Mouse (Mus musculus) large intestine, adult 2 months (tissue): ENCODE results near the gene Dnah10. TPM values are rescaled to one million over a fixed set of nuclear protein-coding genes. Genes with fewer than 3 reads are reported as not detected.
A peak's percentile ranks its signal among the peaks of the same experiment; 100 is the strongest.
"Not testable (repeated sequence)": the region's sequence is repeated elsewhere in the genome, so short reads cannot be mapped to it uniquely, and the experiment has no call there.

Experiments
- DNase-seq: peaks from one replicate; pipeline ENCODE4 v3.0.0-alpha.2; 2012; ENCODE audit warnings: low read depth, low spot score
- WGBS: fragments of 180-500 bp; shearing (Covaris S2); methylation state at CpG from one replicate; pipeline ENCODE4 v1.1.7; 2018; 5-methylcytosine and 5-hydroxymethylcytosine counted together
- polyA plus RNA-seq: library from polyadenylated mRNA; depleted of rRNA; stranded (reverse); fragments of >200 nt; gene quantifications from 2 replicates; pipeline ENCODE4 v1.2.3, GENCODE M21; 2012; rRNA removed

Dnah10 gene
- polyA plus RNA-seq = 0.10 and 0.16 TPM in 2 replicates

DNA sequence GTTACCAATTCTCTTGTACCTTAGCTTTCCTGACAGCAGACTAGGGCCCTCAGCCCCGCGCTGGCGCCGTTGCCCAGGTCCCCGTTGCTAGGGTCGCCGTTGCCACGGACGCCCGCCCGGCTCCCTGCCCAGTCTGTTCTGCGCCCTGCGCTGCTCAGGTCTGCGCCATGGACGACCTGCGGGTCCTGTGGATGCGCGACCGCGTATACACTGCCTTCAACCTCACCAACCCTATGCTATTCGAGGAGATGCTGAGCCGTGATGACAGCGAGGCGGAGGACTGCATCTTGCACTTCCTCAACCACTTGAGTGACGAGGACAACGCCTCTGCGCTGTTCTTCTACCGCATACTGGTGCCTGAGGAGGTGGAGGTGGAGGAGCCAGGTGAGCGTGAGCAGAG is at the start of gene Dnah10:
Gene Dnah10 (plus strand): TSS at position 89 of the 400 bp plus-strand sequence.
- DNase-seq = no peak
- WGBS = 22% methylated on average over 29 of the region's 29 CpGs

DNA sequence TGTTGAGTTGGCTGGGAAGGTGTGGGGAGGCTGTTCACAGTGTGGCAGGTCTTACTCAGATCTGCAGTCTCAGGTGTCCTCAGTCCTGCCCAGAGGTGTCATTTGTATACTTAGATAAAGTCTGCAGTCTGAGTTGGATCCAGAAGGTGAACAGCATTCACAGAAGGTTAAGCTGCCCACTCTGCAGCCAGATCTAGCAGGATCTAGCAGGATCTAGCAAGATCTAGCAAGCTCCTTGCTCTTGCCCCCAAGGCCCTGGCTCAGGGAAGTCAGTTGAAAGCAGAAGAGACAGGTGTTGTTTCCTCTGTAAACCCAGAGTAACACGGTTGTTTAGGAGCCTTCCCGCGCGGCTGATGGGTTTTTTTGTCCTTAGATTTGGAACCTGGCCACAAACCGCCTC is 11.1 kb upstream of the Dnah10 start:
- DNase-seq = no peak
- WGBS = 88% methylated on average over 5 of the region's 5 CpGs

DNA sequence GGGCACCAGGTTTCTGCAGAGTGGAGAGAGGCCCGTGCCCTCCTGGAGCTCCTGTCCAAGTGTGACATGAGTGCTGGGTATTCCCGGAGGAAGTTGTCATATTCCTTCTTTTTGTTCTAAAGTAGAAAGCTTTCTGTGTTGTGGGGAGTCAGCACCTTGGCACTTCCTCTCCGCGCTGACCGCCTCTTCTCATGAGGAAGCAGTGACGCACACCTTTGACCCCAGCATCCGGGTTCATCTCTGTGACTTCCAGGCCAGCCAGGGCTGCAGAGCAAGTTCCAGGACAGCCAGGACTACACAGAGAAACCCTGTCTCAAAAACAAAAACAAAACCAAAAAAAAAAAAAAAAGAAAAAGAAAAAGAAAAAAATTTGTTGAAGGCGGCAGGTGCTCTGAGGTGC is 9.8 kb upstream of the Dnah10 start:
- no peak for DNase-seq
- WGBS = 85% methylated on average over 8 of the region's 8 CpGs

DNA sequence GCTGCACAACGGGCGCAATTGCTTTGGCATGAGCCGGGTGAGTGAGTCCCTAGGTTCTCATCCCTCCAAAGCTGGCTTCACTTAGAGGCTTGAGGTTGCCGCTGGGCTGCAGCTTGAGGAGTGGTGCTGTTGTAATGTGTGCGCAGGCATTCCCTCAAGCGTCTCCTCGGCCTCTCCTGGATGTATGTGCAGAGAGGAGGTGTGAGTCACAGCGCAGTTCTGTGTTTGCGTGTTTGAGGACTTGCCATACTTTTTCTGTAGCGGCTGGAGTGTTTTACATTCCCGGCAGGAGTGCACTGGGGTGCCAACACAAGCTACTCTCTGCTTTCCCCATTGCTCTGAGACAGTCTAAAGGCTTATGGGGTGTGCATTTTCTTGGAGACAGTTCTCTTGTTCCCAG is 6.9 kb upstream of the Dnah10 start:
- no peak for DNase-seq
- WGBS = 97% methylated on average over 11 of the region's 11 CpGs

DNA sequence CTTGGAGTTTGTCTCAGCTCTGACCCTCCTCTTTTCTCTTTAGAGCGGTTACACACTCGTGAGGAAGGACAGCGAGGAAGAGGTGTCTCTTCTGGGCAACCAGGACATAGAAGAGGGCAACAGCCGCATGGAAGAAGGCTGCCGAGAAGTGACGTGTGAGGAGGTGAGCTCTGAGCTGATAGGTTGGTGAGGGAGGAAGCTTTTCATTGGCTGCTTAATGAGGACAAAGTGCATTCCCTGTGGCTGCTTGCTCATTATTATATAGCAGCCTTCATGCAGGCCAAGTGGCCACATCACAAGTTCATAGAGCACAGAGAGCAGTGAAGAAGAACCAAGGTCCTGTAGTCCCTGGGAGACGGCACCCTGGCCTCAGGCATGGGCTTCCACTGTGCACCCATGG is 6.5 kb upstream of the Dnah10 start:
- WGBS = 72% methylated on average over 7 of the region's 7 CpGs

DNA sequence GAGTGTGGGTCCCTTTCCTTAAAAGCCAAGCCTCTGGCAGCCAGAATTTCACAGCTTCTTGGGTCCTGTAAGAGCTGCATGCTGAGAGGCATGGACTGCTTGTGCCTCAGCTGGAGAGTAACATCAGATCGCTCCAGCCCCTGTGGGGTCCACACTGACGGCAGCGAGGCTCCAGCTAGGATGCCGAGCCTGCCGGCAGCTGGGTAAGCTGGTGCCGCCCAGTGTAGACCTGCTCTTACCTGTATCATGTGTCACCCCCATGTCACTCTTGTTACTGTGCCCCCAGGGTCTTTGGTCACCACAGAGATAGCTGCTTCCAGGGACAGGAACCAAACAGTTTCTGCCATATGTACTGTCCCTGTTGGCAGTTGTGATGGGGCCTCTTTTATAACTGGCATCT is 1.8 kb upstream of the Dnah10 start:
- 95% methylated on average over 6 of the region's 6 CpGs for WGBS
- DNase-seq = no peak

More for the DNA sequence above, 6.5 kb upstream of the Dnah10 start:
- peak; percentile 4 for DNase-seq

DNA sequence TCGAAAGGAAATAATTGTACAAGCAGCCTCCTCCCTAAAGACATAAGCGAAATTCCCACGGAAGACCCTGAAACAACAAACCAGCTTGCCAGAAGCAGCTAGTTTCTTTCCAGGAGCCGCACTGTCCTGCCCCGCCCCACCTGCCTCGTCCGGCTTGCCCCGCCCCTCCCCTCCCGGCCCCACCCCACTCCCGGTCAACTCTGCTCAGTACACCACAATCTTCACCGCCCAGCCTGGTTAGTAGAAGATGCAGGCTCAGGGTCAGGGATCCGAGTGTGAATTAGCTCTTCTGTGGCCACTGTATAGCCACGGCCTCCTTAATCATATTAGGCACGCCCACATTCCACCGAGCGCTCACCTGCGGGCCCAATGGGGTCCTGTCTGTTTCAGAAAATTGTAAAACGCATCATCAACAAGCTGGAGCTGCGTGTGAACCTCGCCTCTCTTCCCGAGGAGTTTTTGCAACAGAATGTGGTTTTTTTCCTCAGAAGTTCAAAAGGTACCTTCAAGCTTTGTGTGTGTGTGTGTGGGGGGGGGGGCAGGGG is 4.8 kb downstream of the Dnah10 start:
- WGBS = 3% methylated on average over 21 of the region's 21 CpGs
- no peak for DNase-seq

DNA sequence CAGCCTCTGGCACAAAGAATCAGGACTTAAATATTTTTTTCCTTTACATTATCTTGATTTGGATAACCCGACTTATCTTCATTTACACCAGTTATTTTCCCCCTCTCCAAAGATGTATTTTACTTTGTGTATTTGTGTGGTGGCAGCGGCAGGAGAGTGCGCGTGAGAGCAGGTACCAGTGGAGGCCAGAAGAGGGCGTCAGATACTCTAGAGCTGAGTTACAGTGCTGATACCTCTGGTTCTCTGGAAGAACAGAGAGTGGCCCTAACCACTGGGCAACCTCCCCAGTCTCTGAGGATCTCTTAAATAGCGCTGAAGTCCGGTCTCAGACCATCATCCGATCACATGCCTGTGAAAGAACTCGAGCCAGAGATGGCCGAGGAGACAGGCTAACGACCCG is 9.1 kb downstream of the Dnah10 start:
- 86% methylated on average over 12 of the region's 12 CpGs for WGBS
- no peak for DNase-seq

DNA sequence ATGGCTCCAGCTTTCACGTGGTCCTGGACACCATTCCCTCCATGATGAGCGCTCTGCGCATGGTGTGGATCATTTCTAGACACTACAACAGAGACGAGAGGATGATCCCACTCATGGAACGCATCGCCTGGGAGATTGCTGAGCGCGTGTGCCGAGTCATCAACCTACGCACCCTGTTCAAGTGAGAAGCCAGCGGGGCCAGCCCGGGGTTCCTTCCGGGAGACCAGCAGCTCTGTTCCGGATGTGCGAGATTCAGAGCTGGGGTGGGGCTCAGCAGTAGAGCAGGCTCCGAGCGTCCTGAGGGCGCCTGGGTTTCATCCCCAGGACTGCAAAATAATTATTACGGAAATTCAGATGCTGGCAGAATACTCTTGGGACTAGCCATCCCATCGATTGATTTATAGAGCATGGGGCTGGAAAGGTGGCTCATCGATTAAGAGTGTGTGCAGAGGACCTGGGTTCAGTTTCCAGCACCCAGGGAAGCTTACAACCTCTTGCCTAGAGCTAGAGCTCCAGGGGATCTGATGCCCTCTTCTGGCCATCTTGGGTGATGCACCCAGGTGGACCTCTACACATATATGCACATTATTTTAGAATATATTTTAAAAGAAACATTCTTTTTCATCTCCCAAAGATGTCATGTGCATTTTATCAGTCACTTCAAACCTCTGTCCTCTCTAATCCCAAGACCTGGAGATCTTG is 17.2 kb downstream of the Dnah10 start:
- DNase-seq = no peak
- 97% methylated on average over 21 of the region's 21 CpGs for WGBS

DNA sequence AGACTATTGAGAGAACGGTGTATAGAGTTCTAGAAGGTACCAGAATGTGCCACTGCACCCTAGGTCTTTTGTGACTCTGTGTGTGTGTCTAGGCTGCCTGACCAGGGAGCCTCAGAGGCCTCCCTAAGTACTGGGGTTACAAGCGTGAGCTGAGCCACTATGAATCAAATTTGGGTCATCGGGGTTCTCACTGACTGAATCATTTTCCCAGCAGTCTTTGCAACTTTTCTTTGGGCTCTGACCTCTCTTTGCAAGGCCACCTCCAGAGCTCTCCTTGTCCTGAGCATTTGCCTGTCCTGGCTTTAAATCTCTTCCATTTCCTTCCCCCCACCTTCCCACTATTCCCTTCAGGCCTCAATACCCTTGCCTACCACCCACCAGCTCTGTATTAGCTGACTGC is 19.0 kb downstream of the Dnah10 start:
- WGBS = 94% methylated on average over 3 of the region's 3 CpGs
- DNase-seq = no peak

DNA sequence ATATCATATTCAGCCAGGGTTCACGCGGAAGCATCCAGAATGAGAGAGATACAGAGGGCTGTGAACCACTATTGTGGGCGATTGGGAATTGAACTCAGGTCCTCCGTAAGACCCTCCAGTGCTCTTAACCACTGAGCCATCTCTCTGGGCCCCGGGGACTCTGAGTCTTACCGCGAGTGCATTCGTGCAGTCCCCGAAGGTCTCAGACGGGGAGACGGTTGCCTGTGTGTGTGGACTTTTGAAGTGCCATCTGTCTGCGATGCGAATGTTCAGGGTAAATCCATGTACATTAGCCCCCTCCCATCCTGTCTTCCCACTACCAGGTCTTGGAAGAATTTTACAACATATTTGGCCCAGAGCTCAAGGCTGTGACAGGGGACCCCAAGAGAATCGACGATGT is 21.3 kb downstream of the Dnah10 start:
- DNase-seq = no peak
- WGBS = 91% methylated on average over 15 of the region's 15 CpGs

DNA sequence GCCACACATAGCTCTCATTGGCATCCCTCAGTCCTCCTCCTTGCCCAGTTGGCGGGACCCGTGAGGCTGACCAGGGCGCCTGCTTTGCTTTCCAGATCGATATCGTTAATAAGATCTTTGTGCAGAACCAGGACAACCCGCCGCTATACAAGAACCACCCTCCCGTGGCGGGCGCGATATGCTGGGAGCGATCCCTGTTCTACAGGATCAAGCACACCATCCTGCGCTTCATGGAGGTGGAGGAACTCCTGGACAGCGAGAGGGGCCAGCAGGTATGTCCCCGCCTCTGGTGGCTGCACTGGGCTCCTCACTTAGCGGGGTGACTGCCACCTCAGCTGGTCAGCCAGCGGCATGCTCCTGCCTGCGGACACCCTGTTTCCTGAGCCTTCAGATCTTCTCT is 23.4 kb downstream of the Dnah10 start:
- 84% methylated on average over 18 of the region's 18 CpGs for WGBS
- no peak for DNase-seq

DNA sequence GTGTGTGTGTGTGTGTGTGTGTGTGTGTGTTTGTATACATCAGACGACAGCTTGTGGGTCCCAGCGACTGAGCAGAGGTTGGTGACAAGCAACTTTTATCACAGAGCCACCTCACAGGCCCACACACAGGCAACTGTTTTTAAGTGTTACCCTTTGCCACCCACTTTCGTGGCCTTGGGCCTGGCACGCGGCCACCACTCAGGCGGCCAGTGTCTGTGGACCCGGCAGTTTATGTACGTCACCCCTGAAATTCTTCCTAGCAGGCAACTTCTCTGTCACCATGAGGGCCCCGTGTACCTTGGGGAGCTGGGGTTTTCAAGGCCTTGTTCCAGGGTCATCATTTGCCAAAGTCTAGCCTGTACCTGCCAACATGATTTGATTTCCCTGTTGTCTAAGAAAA is 26.8 kb downstream of the Dnah10 start:
- 85% methylated on average over 9 of the region's 9 CpGs for WGBS
- DNase-seq = no peak

DNA sequence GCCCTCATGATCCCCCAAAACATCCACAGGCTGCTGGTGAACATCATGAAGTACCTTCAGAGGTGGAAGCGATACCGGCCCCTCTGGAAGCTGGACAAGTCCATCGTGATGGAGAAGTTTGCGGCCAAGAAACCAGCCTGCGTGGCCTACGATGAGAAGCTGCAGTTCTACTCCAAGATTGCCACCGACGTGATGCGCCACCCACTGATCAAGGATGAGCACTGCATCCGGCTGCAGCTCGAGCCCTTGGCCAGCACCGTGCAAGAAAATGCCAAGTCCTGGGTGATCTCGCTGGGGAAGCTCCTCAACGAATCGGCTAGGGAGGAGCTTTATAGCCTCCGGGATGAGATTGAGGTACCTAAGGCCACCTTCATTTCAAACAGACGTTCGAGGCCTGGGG is 36.1 kb downstream of the Dnah10 start:
- DNase-seq = no peak
- 64% methylated on average over 18 of the region's 18 CpGs for WGBS

DNA sequence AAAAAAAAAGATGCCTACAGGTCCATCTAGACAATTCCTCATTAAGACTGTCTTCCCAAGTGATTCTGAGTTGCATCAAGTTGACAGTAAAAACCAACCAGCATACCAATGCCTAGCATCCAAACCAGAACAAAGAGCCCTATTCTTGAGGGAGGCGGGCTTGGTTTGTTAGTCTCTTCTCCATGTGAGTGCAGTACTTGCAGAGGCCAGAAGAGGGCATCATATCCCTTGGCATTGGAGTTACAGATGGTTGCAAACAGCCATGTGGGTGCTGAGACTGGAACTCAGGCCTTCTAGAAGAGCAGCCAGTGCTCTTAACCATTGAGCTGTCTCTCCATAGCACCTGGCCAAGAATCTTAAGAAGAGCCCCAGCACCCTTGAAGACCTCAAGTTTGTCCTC is 36.9 kb downstream of the Dnah10 start:
- 100% methylated on average over 1 of the region's 1 CpGs for WGBS
- DNase-seq = no peak

DNA sequence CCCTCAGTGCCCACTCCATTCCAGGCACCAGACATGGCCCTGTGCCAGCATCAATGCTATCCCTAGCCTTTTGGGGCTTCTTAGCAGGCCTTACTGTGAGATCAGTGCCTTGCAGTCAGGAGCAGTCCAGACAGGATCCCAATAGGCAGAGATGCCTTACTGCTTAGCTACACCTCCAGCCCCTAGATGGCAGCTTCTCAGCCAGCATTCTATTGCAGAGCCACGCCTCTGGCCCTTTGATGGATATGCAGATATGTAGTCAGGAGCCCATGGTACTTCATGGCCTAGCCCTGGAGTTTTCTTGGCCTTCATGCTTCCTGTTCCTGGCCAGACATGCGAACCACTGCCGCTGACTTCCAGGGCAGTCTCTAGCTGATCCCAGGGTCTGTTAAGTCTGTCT is 49.7 kb downstream of the Dnah10 start:
- no peak for DNase-seq
- WGBS = 72% methylated on average over 3 of the region's 3 CpGs

DNA sequence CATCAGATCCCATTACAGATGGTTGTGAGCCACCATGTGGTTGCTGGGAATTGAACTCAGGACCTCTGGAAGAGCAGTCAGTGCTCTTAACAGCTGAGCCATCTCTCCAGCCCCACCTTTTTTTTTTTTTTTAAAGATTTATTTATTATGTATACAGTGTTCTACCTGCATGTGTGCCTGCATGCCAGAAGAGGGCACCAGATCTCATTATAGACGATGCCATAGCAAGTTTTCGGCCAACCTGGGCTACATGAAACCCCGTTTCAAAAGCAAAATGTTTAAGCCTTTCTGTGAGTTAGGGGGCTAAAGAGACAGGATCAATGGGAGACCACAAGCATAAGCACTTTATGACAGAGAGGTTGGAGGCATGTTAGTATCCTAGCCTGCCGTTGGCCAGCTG is 51.4 kb downstream of the Dnah10 start:
- 80% methylated on average over 4 of the region's 4 CpGs for WGBS

DNA sequence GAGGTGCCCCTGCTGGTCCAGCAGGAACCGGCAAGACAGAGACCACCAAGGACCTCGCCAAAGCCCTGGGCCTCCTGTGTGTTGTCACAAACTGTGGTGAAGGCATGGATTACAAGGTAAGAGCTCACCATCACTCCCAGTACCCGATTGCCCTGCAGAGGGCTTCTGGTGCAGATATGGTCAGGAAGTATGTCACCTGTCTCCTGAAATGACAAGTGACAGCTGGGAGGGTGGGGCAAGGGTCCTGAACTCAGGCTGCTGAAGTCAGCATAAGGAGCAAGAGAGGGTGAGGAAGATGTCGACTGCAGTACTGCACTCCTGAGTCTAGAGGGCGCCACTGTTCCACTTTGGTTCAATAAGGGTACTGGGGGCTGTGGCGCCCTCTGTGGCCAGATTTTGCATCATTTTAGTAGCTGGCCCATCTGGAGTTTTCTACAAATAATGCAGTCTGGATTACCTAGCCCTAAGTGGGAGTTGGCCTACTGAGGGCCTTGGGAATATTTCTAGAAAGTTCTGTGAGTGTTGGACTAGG is 52.4 kb downstream of the Dnah10 start:
- 53% methylated on average over 6 of the region's 6 CpGs for WGBS
- peak; percentile 3 for DNase-seq

More for the DNA sequence above, 51.4 kb downstream of the Dnah10 start:
- DNase-seq = not testable (repeated sequence)

DNA sequence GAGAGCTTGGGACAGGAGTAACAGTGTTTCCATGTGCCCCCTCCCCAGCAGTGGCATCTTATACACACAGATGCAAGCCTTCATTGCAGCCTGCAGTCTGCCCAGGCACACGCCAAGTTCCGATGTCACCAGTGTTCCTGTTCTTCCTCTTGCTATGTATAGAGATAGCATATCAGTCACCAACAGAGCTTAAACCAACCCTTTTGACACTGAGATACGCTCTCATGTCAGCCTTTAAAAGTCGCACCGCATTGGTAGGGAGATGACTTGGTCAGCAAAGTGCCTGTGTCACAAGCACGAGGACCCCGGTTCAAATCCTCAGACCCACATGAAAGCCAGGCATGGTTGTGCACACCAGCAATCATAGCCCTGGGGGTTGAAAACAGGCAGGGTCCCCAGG is 55.0 kb downstream of the Dnah10 start:
- no peak for DNase-seq
- WGBS = 92% methylated on average over 7 of the region's 7 CpGs

DNA sequence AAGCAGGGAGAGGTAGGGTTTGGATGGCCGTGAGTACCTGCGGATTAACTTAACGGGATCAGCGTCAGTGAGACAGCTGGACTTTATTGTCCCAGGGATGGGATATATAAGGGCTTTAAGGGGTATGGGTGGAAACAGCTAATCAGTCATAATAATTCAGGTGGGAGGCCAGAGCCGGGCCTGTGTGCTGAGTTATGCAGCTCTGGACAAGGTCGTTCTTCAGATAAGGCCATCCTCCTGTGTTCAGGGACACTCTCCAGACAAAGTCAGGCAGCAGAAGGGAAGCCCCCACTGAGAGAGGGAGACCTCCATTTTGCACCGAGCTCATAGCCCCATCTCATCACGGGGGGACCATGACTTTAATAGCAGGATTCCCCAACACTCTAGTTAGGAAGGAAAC is 56.8 kb downstream of the Dnah10 start:
- 72% methylated on average over 8 of the region's 8 CpGs for WGBS
- no peak for DNase-seq

DNA sequence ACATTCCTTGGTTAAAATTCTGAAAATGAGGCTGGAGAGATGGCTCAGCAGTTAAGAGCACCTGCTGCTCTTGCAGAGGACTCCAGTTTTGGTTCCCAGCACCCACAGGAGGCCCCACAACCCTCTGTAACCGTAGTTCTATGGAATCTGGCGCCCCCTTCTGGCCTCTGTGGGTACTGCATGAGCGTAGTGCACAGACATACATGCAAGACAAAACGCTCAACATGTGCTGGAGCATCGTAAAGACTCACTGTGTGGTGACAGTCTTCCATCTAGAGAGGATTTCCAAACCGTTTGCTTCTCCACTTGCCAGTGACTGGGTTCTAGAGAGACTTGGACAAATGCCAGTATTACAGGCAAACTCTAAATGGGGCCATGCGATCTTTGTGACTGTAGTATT is 60.8 kb downstream of the Dnah10 start:
- WGBS = 78% methylated on average over 7 of the region's 7 CpGs
- DNase-seq = no peak
